Mouse (Mus musculus) testis, adult 2 months (tissue): Measurements from ENCODE around the gene Map3k14. TPM values are rescaled to one million over a fixed set of nuclear protein-coding genes. Genes with fewer than 3 reads are reported as not detected.

Source experiments
- H3K27ac ChIP-seq: fragments of 200-500 bp; 2 replicates; pipeline ENCODE4 v1.5.1; 2012; ENCODE audit warnings: low read depth, low read length; ENCODE audit not compliant: control insufficient read depth, insufficient read depth
- H3K27me3 ChIP-seq: fragments of 200-500 bp; 2 replicates; pipeline ENCODE4 v1.6.1; 2012; ENCODE audit warnings: mild to moderate bottlenecking, low read length, moderate library complexity; ENCODE audit not compliant: control insufficient read depth, insufficient read depth
- H3K36me3 ChIP-seq: fragments of 200-500 bp; 2 replicates; pipeline ENCODE4 v1.6.1; 2012; ENCODE audit warnings: mild to moderate bottlenecking, low read length; ENCODE audit not compliant: control insufficient read depth, insufficient read depth
- H3K4me1 ChIP-seq: fragments of 200-500 bp; 2 replicates; pipeline ENCODE4 v1.6.1; 2012; ENCODE audit warnings: low read length; ENCODE audit not compliant: control insufficient read depth, insufficient read depth
- H3K4me3 ChIP-seq: fragments of 200-500 bp; 2 replicates; pipeline ENCODE4 v1.5.1; 2012; ENCODE audit warnings: low read depth, mild to moderate bottlenecking, low read length, moderate library complexity, mixed read lengths; ENCODE audit not compliant: control insufficient read depth
- CTCF ChIP-seq: fragments of 200-500 bp; IDR thresholded peaks from 2 replicates; pipeline ENCODE4 v1.5.1; 2012; ENCODE audit warnings: low read depth, mild to moderate bottlenecking, inconsistent platforms, low read length, moderate library complexity; ENCODE audit not compliant: control insufficient read depth, insufficient read depth, insufficient replicate concordance
- POLR2A ChIP-seq: fragments of 200-500 bp; IDR thresholded peaks from 2 replicates; pipeline ENCODE4 v1.6.1; 2012; ENCODE audit warnings: low read depth, mild to moderate bottlenecking, inconsistent platforms, low read length, moderate library complexity; ENCODE audit not compliant: control insufficient read depth
- polyA plus RNA-seq: library from polyadenylated mRNA; depleted of rRNA; stranded (reverse); fragments of >200 nt; gene quantifications from 2 replicates; pipeline ENCODE4 v1.2.3, GENCODE M21; 2012

The Map3k14 gene
- polyA plus RNA-seq, 1 experiment = 2.4 TPM

- H3K27me3 ChIP-seq = no peaks in the 10 kb centered on the region
- H3K27ac ChIP-seq = no peak overlapping the region
- no peaks in the 10 kb centered on the region for H3K36me3 ChIP-seq
- TF ChIP-seq POLR2A (no peak), CTCF (no peak)
- H3K4me1 ChIP-seq = peaks cover 2% of the 10 kb centered on the region
- no peak overlapping the region for H3K4me3 ChIP-seq
Measured at GRCm38 (mm10) chr11:103250324-103250723, 16.9 kb downstream of the Map3k14 start.

GRCm38 (mm10) chr11:103249509-103249908 lies 17.8 kb downstream of the Map3k14 start:
- Histone ChIP-seq H3K4me1 (peaks cover 2% of the 10 kb centered on the region), H3K36me3 (no peaks in the 10 kb centered on the region), H3K27ac (no peak overlapping the region), H3K4me3 (no peak overlapping the region), H3K27me3 (no peaks in the 10 kb centered on the region)
- TF ChIP-seq POLR2A = no peak
- TF ChIP-seq CTCF = no peak

GRCm38 (mm10) chr11:103248837-103249236 lies 18.4 kb downstream of the Map3k14 start:
- TF ChIP-seq POLR2A (no peak), CTCF (no peak)
- H3K27me3 ChIP-seq = no peaks in the 10 kb centered on the region
- H3K4me1 ChIP-seq = peaks cover 2% of the 10 kb centered on the region
- H3K4me3 ChIP-seq = no peak overlapping the region
- no peaks in the 10 kb centered on the region for H3K36me3 ChIP-seq
- H3K27ac ChIP-seq = no peak overlapping the region

DNA sequence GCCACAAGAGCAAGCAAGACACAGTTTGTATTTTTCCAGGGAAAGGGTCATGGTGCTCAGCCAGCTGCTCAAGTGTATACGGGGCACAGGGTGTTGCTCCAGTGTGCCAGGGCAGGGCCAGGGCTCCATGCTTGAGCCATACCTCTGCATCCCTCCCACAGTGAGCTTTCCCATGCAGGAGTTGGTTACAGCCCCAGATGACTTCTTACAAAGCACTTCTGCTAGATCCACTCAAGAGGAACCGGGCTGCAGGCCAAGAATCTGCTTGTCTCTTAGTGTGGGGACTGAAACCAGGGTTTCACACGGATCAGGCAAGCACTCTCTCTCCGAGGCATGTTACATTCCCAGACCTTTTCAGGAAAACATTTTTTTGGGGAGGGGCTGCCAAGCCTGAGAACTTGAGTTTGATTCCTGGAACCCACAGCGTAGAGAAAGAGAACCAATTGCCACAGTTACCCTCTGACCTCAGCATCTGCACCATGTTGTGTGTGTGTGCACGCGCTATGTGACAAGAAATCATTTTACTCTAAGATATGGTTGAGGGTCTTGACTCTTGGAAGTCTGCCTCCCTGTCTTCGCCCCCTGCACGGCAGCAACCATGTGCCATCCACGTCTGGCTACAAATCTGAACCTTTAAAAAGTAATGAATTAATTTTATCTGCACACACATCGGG lies 19.6 kb downstream of the Map3k14 start:
- H3K4me3 ChIP-seq = no peak overlapping the region
- TF ChIP-seq CTCF (no peak), POLR2A (no peak)
- H3K27ac ChIP-seq = no peak overlapping the region
- peaks cover 2% of the 10 kb centered on the region for H3K4me1 ChIP-seq
- H3K36me3 ChIP-seq = no peaks in the 10 kb centered on the region
- no peaks in the 10 kb centered on the region for H3K27me3 ChIP-seq

- TF ChIP-seq POLR2A = no peak
- TF ChIP-seq CTCF = no peak
- Histone ChIP-seq H3K27ac (no peak overlapping the region), H3K4me3 (no peak overlapping the region), H3K36me3 (no peaks in the 10 kb centered on the region), H3K27me3 (no peaks in the 10 kb centered on the region), H3K4me1 (peaks cover 2% of the 10 kb centered on the region)
Measured at GRCm38 (mm10) chr11:103246731-103247290, 20.5 kb downstream of the Map3k14 start.

- H3K4me3 ChIP-seq = no peak overlapping the region
- H3K4me1 ChIP-seq = peaks cover 2% of the 10 kb centered on the region
- H3K27ac ChIP-seq = no peak overlapping the region
- H3K27me3 ChIP-seq = no peaks in the 10 kb centered on the region
- no peaks in the 10 kb centered on the region for H3K36me3 ChIP-seq
- TF ChIP-seq CTCF = no peak
- no peak for TF ChIP-seq POLR2A
Measured at GRCm38 (mm10) chr11:103246081-103246730, 21.1 kb downstream of the Map3k14 start.

DNA sequence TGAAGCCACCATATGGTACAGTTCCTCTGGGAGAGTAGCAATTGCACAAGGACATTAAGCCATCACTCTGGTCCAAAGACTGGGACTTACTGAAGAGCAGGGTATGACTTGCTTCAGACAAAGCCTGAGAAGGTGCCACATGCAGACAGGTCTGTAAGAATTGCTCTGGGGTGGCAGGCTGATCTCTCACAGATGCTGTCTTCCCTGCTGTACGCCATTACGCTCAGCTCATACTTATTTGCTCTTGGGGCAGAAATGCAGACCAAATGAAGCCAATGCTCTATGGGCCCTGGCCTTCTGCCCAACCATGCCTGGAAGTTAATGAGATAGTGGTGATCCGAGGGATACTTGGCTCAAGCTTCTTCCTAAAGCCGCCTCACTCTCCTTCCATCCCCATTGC lies 22.4 kb downstream of the Map3k14 start:
- Histone ChIP-seq H3K4me1 (peaks cover 2% of the 10 kb centered on the region), H3K36me3 (no peaks in the 10 kb centered on the region), H3K4me3 (no peak overlapping the region), H3K27ac (no peak overlapping the region), H3K27me3 (no peaks in the 10 kb centered on the region)
- TF ChIP-seq POLR2A = no peak
- no peak for TF ChIP-seq CTCF
